Mouse (Mus musculus): Measurements from ENCODE around the gene Xxylt1. TPM values are rescaled to one million over a fixed set of nuclear protein-coding genes. Genes with fewer than 3 reads are reported as not detected.
A peak's percentile ranks its signal among the peaks of the same experiment; 100 is the strongest.

The Xxylt1 gene
- polyA plus RNA-seq, 1 experiment, result 15.3 TPM

DNA sequence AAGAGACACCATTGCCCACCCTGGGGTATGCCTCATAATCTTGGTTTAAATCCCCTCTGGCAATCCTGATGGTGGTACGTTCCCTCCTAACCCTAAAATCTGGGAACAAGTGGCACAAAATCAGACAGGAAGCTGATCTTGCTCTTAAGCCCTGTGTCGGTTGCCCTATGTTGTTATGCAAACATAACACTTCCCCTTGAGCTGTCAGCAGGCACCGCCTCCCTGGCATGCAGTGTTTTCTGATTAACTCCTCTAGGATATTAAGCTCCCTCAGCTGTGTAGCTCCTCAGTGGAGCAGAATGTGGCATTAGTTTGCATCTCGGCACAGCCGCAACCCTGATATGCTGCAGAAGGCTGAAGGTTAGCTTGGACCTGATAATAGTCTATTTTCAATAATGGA, 58.9 kb downstream of the Xxylt1 start:
- TF ChIP-seq POLR2A (IDR thresholded peaks at IDR 0.05; ENCODE audit: borderline replicate concordance, extremely low read depth, insufficient read depth, insufficient read length, poor library complexity, severe bottlenecking), result no peak
- TF ChIP-seq CTCF (IDR thresholded peaks at IDR 0.05; ENCODE audit: borderline replicate concordance, extremely low read depth, insufficient read depth, insufficient read length), result no peak
- peak; percentile 66 for DNase-seq (ENCODE audit: low read depth)

DNA sequence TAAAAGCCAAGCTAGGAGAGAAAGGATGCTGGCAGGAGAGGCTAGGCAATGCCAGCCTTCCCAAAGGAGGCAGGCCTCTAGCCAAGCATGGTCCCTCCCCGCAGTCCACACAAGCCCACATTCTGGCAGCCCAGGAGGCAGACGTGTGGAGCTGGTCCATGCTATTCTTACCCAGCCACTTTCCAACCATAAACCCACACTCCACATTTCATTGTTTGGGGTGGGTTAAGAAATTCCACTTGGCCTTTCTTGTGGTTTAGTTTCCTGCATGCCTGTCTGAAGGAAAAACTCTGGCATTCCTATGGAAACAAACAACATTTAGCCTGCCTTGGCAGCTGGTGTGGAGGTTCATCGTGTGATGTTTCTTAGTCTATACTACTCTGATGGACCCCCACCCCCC, 61.7 kb downstream of the Xxylt1 start:
- TF ChIP-seq CTCF (IDR thresholded peaks at IDR 0.05; ENCODE audit: borderline replicate concordance, extremely low read depth, insufficient read depth, insufficient read length), result no peak
- TF ChIP-seq POLR2A (IDR thresholded peaks at IDR 0.05; ENCODE audit: borderline replicate concordance, extremely low read depth, insufficient read depth, insufficient read length, poor library complexity, severe bottlenecking), result no peak

DNA sequence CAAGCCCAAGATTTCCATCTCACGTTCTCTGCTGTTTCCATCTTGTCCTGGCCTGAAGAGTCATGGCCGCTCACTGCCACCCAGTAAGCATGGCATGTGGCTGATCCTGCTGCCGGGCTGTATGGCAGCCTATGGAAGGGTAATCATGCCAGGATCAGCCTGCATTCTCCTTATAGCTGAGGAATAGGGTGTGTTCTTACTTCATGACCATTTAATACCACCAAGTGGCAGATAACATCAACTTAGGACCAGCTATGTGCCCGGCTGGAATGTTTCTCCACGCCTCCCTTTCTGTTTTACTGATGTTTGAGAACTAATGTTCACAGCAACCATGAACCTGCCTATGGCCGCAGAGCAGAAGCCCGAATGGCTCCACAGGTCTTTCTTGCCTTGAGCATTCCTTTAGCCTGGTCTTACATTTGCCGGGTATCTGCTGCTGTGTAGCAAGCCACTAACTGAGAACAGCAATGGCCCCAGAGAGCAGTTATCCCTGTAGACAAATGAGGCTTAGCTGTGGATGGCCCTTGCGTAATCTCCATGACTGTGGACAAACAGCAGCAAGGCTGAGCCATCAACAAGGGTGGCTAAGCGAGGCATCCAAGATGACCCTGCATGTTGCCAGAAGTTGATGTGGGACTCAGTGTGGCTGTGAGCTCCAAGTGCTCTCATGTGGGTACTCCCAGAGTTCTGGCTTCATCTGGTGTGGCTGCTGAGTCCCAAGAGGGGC, 63.4 kb downstream of the Xxylt1 start:
- TF ChIP-seq POLR2A (IDR thresholded peaks at IDR 0.05; ENCODE audit: borderline replicate concordance, extremely low read depth, insufficient read depth, insufficient read length, poor library complexity, severe bottlenecking), result no peak
- TF ChIP-seq CTCF (IDR thresholded peaks at IDR 0.05; ENCODE audit: borderline replicate concordance, extremely low read depth, insufficient read depth, insufficient read length), result no peak

More for the DNA sequence above, 61.7 kb downstream of the Xxylt1 start:
- no peak for DNase-seq (ENCODE audit: low read depth)

DNA sequence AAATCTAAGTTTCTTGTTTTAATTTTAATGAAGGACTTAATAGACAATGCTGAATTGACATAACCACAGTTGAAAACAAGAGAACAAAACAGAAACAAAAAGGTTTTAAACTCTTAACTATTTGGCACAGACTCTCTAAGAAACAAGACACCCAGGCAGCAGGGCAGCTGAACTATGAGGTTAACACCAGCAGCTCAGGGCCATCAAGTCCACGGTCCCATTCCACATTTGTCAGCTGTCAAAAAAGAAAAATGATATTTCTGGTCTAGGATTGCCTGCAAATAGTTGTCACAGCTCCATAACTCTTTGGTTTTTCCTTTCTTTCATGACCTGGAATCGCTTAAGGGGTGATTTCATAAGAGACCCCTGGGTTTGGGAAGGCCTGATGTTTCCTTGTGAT, 64.6 kb downstream of the Xxylt1 start:
- DNase-seq (ENCODE audit: low read depth), result no peak
- TF ChIP-seq POLR2A (IDR thresholded peaks at IDR 0.05; ENCODE audit: borderline replicate concordance, extremely low read depth, insufficient read depth, insufficient read length, poor library complexity, severe bottlenecking), result no peak
- no peak for TF ChIP-seq CTCF (IDR thresholded peaks at IDR 0.05; ENCODE audit: borderline replicate concordance, extremely low read depth, insufficient read depth, insufficient read length)

More for the DNA sequence above, 63.4 kb downstream of the Xxylt1 start:
- DNase-seq (ENCODE audit: low read depth), result no peak

DNA sequence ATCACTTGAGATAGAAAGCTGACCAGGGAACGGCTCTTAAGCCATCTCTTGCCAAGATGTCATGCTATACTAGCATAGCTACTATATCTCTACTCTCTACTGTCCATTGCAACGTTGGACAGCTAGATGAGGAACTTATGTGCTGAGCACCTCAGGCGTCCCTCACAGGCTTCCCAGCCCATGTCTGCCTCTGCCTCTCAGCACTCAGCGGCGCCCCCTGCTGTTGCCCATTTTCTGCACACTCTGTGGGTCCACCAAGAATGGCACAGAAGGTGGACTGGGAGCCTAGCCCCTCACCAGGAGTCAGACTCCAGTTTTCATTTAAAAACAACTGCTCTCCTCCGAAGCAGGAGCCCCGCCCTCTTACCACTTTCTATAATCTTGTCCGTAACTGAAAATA, 65.1 kb downstream of the Xxylt1 start:
- TF ChIP-seq POLR2A (IDR thresholded peaks at IDR 0.05; ENCODE audit: borderline replicate concordance, extremely low read depth, insufficient read depth, insufficient read length, poor library complexity, severe bottlenecking) (no peak), CTCF (IDR thresholded peaks at IDR 0.05; ENCODE audit: borderline replicate concordance, extremely low read depth, insufficient read depth, insufficient read length) (peak; percentile 11; the same call in 1 of the 2 replicates)
- no peak for DNase-seq (ENCODE audit: low read depth)

DNA sequence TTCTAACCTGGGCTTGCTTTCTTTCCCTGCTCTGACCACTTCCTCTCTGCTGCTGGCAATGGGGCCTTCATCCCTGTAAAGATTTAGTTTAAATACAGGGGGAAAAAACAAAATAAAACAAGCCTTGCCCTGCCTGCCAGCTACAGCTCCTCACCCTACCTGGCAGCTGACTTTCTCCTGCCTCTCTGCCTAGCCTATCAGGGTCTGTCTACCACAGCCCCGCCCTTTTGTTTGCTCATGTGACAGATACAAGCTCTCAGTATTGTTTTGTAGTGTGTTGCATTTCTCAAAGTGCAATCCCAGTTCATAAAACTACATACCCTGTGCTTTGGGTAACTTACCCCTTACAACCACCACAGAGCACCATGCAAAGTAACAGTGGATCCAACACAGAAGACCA, 66.0 kb downstream of the Xxylt1 start:
- DNase-seq (ENCODE audit: low read depth), result no peak
- TF ChIP-seq CTCF (IDR thresholded peaks at IDR 0.05; ENCODE audit: borderline replicate concordance, extremely low read depth, insufficient read depth, insufficient read length) (no peak), POLR2A (IDR thresholded peaks at IDR 0.05; ENCODE audit: borderline replicate concordance, extremely low read depth, insufficient read depth, insufficient read length, poor library complexity, severe bottlenecking) (no peak)

DNA sequence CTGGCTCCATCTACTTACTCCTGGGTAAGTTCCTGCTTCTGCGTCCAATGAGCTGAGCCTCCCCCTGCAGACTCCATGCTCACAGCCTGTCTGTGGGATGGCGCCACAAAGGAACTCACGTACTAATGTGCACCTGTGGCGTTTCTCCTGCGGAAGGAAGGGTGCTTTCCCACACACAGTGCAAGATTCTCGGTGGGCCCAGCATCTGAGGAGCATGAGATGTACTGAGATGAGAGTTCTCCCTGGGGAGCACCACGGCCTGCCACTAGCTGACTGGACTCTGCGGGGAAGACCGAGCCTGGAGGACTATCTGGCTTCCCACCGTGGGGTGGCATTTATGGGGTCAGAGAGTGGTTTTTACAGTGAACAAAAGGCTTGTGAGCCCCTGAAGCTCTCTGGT, 69.0 kb downstream of the Xxylt1 start:
- no peak for DNase-seq (ENCODE audit: low read depth)
- TF ChIP-seq POLR2A (IDR thresholded peaks at IDR 0.05; ENCODE audit: borderline replicate concordance, extremely low read depth, insufficient read depth, insufficient read length, poor library complexity, severe bottlenecking), result no peak
- TF ChIP-seq CTCF (IDR thresholded peaks at IDR 0.05; ENCODE audit: borderline replicate concordance, extremely low read depth, insufficient read depth, insufficient read length), result no peak

DNA sequence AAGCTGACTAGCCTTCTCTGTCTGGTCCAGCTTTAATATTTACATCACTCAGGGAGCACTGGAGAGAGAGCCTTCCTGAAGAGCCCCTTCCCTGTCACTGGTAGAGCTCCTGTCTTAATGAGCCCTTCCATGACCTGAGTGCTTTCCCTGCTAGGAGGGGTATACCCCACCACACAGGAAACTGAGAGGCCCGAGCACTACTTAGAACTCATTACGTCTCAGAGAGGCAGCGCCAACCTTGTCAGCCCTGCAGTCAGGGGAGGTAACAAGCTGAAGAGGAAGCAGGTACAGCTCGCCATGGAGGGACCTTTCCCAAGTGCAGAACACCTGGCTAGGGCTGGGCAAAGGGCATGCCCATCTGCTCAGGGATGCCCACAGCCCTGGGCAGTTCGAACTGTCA, 70.8 kb downstream of the Xxylt1 start:
- no peak for TF ChIP-seq CTCF (IDR thresholded peaks at IDR 0.05; ENCODE audit: borderline replicate concordance, extremely low read depth, insufficient read depth, insufficient read length)
- no peak for DNase-seq (ENCODE audit: low read depth)

DNA sequence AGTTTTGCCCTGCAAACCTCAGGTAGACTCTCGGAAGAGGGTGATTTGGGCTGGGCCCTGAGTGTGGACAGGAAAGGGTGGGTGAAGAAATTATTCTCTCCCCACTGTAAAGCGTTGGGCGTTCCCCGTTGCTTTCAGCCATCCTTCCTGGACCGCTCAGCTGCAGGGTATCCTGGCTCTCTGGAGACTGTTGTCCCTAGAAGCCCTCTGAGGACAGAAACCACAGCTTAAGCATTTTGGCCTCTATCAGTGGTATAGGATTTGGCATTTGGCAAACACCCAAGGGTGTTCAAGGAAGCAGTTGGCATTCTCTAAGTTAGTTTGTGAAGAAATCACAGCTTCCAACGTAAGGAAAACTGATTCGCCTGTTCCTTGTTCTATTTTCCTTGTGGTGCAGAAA, 72.9 kb downstream of the Xxylt1 start:
- no peak for DNase-seq (ENCODE audit: low read depth)
- TF ChIP-seq CTCF (IDR thresholded peaks at IDR 0.05; ENCODE audit: borderline replicate concordance, extremely low read depth, insufficient read depth, insufficient read length), result no peak
- no peak for TF ChIP-seq POLR2A (IDR thresholded peaks at IDR 0.05; ENCODE audit: borderline replicate concordance, extremely low read depth, insufficient read depth, insufficient read length, poor library complexity, severe bottlenecking)

DNA sequence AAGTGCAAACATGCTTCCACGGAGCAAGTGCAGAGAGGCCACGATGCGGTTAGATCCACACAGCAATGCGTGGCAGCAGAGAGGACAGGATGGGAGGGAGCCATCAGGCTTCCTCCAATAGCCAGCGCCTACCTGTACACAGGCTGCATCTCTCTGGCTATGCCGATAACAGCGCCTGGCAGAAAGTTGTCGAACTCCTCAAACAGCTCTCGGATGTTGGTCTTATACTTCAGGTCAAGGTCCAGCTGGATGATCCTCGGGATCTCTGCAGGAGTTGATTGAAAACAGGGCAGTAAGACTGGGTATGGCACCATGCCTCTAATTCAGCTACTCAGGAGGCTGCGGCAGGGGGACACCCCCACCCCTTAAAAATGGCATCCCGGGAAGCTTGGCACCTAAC, 73.7 kb downstream of the Xxylt1 start:
- DNase-seq (ENCODE audit: low read depth), result no peak
- TF ChIP-seq CTCF (IDR thresholded peaks at IDR 0.05; ENCODE audit: borderline replicate concordance, extremely low read depth, insufficient read depth, insufficient read length) (no peak), POLR2A (IDR thresholded peaks at IDR 0.05; ENCODE audit: borderline replicate concordance, extremely low read depth, insufficient read depth, insufficient read length, poor library complexity, severe bottlenecking) (no peak)

DNA sequence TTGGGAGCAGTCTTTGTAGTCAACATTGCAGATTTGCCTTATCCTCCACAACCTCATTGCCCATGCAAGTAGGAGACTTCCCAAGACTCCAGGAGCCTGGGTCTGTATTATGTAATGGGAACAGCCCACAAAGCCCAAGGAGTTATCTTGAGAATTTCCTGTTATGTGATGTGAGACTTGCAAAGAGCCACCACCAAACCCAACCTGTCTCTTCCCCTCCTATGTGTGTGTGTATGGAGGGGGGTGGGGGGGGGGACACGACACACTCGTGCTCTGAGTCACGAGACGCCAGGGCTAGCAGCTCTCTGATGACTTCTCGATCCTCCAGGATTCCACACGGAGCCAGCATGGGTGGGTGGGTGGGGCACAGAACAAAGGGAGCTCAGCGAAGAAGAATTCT, 75.5 kb downstream of the Xxylt1 start:
- TF ChIP-seq CTCF (IDR thresholded peaks at IDR 0.05; ENCODE audit: borderline replicate concordance, extremely low read depth, insufficient read depth, insufficient read length), result no peak
- DNase-seq (ENCODE audit: low read depth), result no peak

DNA sequence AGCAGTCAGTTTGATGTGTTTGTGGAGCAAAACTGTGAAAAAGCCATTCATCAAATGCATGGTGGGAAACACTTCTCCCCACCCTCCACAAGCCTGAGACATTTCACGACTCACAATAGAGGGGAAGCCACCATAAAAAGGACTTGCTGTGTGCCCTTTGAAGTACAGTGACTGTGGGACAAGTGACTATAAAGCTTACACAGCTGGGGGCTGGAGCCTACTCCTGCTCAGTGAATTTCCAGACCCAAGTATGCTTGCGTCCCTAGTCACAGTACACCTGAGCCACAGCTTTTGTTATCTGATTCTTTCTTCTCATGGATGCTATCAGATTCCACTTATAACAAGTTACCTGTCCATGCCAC, 76.9 kb downstream of the Xxylt1 start:
- no peak for DNase-seq (ENCODE audit: low read depth)
- TF ChIP-seq CTCF (IDR thresholded peaks at IDR 0.05; ENCODE audit: borderline replicate concordance, extremely low read depth, insufficient read depth, insufficient read length) (no peak), POLR2A (IDR thresholded peaks at IDR 0.05; ENCODE audit: borderline replicate concordance, extremely low read depth, insufficient read depth, insufficient read length, poor library complexity, severe bottlenecking) (no peak)

DNA sequence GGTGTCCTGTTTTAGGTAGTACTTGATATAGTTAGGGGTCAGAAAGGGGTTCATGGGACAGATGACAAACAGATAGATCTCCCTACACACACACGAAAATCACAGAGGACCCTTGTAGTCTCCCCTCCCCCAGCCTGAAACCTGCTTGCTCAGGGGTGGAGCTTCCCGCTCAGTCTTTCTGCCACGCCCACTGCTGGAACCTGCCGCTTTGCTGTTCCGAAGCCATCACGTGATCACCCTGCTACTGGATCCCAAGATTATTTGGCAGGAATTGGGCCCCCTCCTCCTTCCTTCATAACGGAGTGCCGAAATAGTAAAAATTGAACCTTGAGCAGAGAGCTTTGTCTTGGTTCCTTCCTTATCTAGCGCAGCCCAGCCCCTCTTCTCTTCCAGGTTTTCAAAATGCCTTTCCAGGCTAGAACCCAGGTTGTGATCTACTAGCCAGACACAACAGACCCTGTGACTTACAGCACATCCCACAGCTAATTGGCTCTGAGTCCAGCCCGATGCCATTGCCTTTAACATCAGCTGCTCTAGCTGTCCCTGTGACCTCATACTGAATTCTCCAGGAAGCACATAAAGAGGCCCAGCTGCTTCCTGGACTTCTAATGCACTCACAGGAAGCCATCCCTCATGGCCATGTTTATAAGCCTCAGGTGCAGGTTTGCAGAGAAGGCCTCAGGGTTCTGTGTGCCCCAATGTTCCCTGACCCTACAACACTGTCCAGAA, 77.5 kb downstream of the Xxylt1 start:
- DNase-seq (ENCODE audit: low read depth), result peak; percentile 64
